Mouse (Mus musculus) liver, embryonic 13.5 days (tissue): ENCODE measurements around the gene Rps11. TPM values are rescaled to one million over a fixed set of nuclear protein-coding genes. Genes with fewer than 3 reads are reported as not detected.

Experiments used
- ATAC-seq: fragments of 200-750 bp; cut with Nextera tagmentation; 2 replicates; pipeline ENCODE4 v1.8.0; 2017; ENCODE audit warnings: low read depth, mild to moderate bottlenecking, moderate number of reproducible peaks, moderate library complexity
- DNase-seq: peaks from one replicate; pipeline ENCODE4 v3.0.0; 2022
- H3K27ac ChIP-seq: fragments of 300-500 bp; sonication (generic); 2 replicates; pipeline ENCODE4 v1.5.1; 2015; ENCODE audit warnings: moderate library complexity, mild to moderate bottlenecking, inconsistent platforms
- H3K27me3 ChIP-seq: fragments of 300-500 bp; sonication (generic); 2 replicates; pipeline ENCODE4 v1.6.1; 2015; ENCODE audit warnings: mild to moderate bottlenecking, inconsistent platforms
- H3K36me3 ChIP-seq: fragments of 300-500 bp; sonication (generic); 2 replicates; pipeline ENCODE4 v1.6.1; 2015; ENCODE audit warnings: mild to moderate bottlenecking, inconsistent platforms
- H3K4me1 ChIP-seq: fragments of 300-500 bp; sonication (generic); replicated peaks from 2 replicates; pipeline ENCODE4 v1.6.1; 2015; ENCODE audit warnings: inconsistent platforms
- H3K4me2 ChIP-seq: fragments of 300-500 bp; sonication (generic); 2 replicates; pipeline ENCODE4 v1.6.1; 2015; ENCODE audit warnings: inconsistent platforms, mild to moderate bottlenecking, moderate library complexity
- H3K4me3 ChIP-seq: fragments of 300-500 bp; sonication (generic); replicated peaks from 2 replicates; pipeline ENCODE4 v1.5.1; 2015; ENCODE audit warnings: mild to moderate bottlenecking, inconsistent platforms
- H3K9ac ChIP-seq: fragments of 300-500 bp; sonication (generic); 2 replicates; pipeline ENCODE4 v1.6.1; 2015; ENCODE audit warnings: mild to moderate bottlenecking, inconsistent platforms
- H3K9me3 ChIP-seq: fragments of 300-500 bp; sonication (generic); replicated peaks from 2 replicates; pipeline ENCODE4 v1.6.1; 2016; ENCODE audit warnings: inconsistent platforms
- WGBS: fragments of 180-500 bp; shearing (Covaris S2); methylation state at CpG from one replicate; pipeline ENCODE4 v1.1.7; 2015; ENCODE audit not compliant: insufficient replicate concordance; 5-methylcytosine and 5-hydroxymethylcytosine counted together
- polyA plus RNA-seq: library from polyadenylated mRNA; unstranded; fragments of >200 nt; fragmentation: Nextera tagmentation; extraction: Ambion mirVana; gene quantifications from 2 replicates; pipeline ENCODE4 v1.2.1, GENCODE M21; 2015

Rps11 gene
- polyA plus RNA-seq, 1 experiment from 2014 or later: 1,372 TPM

- no peak for ATAC-seq
- WGBS: 25% methylated on average over 17 of the region's 18 CpGs
- Histone ChIP-seq H3K4me2 (peak overlapping the region; percentile 30), H3K36me3 (no peaks in the 10 kb centered on the region), H3K4me1 (peaks cover 54% of the 10 kb centered on the region), H3K9ac (no peak overlapping the region), H3K27ac (no peak overlapping the region; the same call in 1 of the 2 replicates), H3K9me3 (no peaks in the 10 kb centered on the region), H3K4me3 (no peak overlapping the region), H3K27me3 (no peaks in the 10 kb centered on the region)
- no peak for DNase-seq
Observed at GRCm38 (mm10) chr7:45093516-45093905, 30.7 kb downstream of the Rps11 start.

GRCm38 (mm10) chr7:45092828-45093515 lies 31.3 kb downstream of the Rps11 start:
- Histone ChIP-seq H3K4me3 (no peak overlapping the region), H3K4me1 (peaks cover 56% of the 10 kb centered on the region), H3K27ac (peak overlapping the region; percentile 63; the same call in 1 of the 2 replicates), H3K4me2 (peak overlapping the region; percentile 30), H3K9me3 (no peaks in the 10 kb centered on the region), H3K36me3 (no peaks in the 10 kb centered on the region), H3K9ac (no peak overlapping the region), H3K27me3 (no peaks in the 10 kb centered on the region)
- 35% methylated on average over 12 of the region's 12 CpGs for WGBS
- DNase-seq (no peak), ATAC-seq (no peak)

GRCm38 (mm10) chr7:45092048-45092447 lies 32.2 kb downstream of the Rps11 start, which contains the start of gene Rcn3:
Gene Rcn3 (minus strand): TSS chr7:45092221.
- ATAC-seq: peak; percentile 79
- peak; percentile 80 for DNase-seq

GRCm38 (mm10) chr7:45091001-45091990 lies 32.9 kb downstream of the Rps11 start:
- Histone ChIP-seq H3K36me3 (0 out of 2 replicates have a peak, but pooled peaks cover 6% of the 10 kb centered on the region), H3K4me2 (peak overlapping the region; percentile 77), H3K27ac (peak overlapping the region; percentile 60), H3K4me1 (peaks cover 56% of the 10 kb centered on the region), H3K27me3 (no peaks in the 10 kb centered on the region), H3K9me3 (no peaks in the 10 kb centered on the region), H3K4me3 (peak overlapping the region; percentile 58), H3K9ac (peak overlapping the region; percentile 59)
- peak; percentile 58 for ATAC-seq
- WGBS: 13% methylated on average over 35 of the region's 35 CpGs
- DNase-seq: no peak

More at GRCm38 (mm10) chr7:45092048-45092447, 32.2 kb downstream of the Rps11 start, which contains the start of gene Rcn3:
- H3K36me3 ChIP-seq: 0 out of 2 replicates have a peak, but pooled peaks cover 4% of the 10 kb centered on the region
- no peaks in the 10 kb centered on the region for H3K27me3 ChIP-seq
- H3K9ac ChIP-seq: peak within 1 kb of the TSS; percentile 59
- H3K4me2 ChIP-seq: peak within 1 kb of the TSS; percentile 77
- peak within 1 kb of the TSS; percentile 58 for H3K4me3 ChIP-seq
- H3K4me1 ChIP-seq: peaks cover 56% of the 10 kb centered on the region
- 1% methylated on average over 16 of the region's 16 CpGs for WGBS
- no peaks in the 10 kb centered on the region for H3K9me3 ChIP-seq
- H3K27ac ChIP-seq: peak within 1 kb of the TSS; percentile 63

GRCm38 (mm10) chr7:45090251-45090977 lies 33.8 kb downstream of the Rps11 start:
- Histone ChIP-seq H3K4me1 (peaks cover 54% of the 10 kb centered on the region), H3K36me3 (0 out of 2 replicates have a peak, but pooled peaks cover 12% of the 10 kb centered on the region), H3K27me3 (no peaks in the 10 kb centered on the region), H3K27ac (peak overlapping the region; percentile 60; the same call in 1 of the 2 replicates), H3K9ac (peak overlapping the region; percentile 59), H3K4me3 (peak overlapping the region; percentile 58), H3K4me2 (peak overlapping the region; percentile 77), H3K9me3 (no peaks in the 10 kb centered on the region)
- peak; percentile 60 for DNase-seq
- ATAC-seq: peak; percentile 27; the same call in 1 of the 2 replicates
- 54% methylated on average over 13 of the region's 13 CpGs for WGBS

- Histone ChIP-seq H3K36me3 (0 out of 2 replicates have a peak, but pooled peaks cover 12% of the 10 kb centered on the region), H3K9ac (no peak overlapping the region), H3K9me3 (no peaks in the 10 kb centered on the region), H3K4me2 (no peak overlapping the region), H3K27me3 (no peaks in the 10 kb centered on the region), H3K27ac (no peak overlapping the region), H3K4me1 (peaks cover 41% of the 10 kb centered on the region), H3K4me3 (no peak overlapping the region)
- WGBS: 84% methylated on average over 17 of the region's 17 CpGs
- no peak for ATAC-seq
- DNase-seq: no peak
Observed at GRCm38 (mm10) chr7:45088597-45088996, 35.6 kb downstream of the Rps11 start.

- Histone ChIP-seq H3K4me3 (no peak overlapping the region), H3K27me3 (no peaks in the 10 kb centered on the region), H3K27ac (no peak overlapping the region), H3K4me1 (peaks cover 42% of the 10 kb centered on the region), H3K9me3 (no peaks in the 10 kb centered on the region), H3K9ac (no peak overlapping the region), H3K4me2 (no peak overlapping the region), H3K36me3 (0 out of 2 replicates have a peak, but pooled peaks cover 14% of the 10 kb centered on the region)
- DNase-seq (no peak), ATAC-seq (no peak)
- 60% methylated on average over 4 of the region's 4 CpGs for WGBS
Observed at GRCm38 (mm10) chr7:45086084-45086483, 38.2 kb downstream of the Rps11 start.

GRCm38 (mm10) chr7:45083300-45083890 lies 40.8 kb downstream of the Rps11 start:
- 36% methylated on average over 22 of the region's 22 CpGs for WGBS
- H3K4me2 ChIP-seq: peak overlapping the region; percentile 63

GRCm38 (mm10) chr7:45082401-45083299 lies 41.6 kb downstream of the Rps11 start:
- Histone ChIP-seq H3K9ac (peak overlapping the region; percentile 53), H3K27ac (peak overlapping the region; percentile 67), H3K9me3 (no peaks in the 10 kb centered on the region), H3K27me3 (no peaks in the 10 kb centered on the region), H3K36me3 (peaks cover 17% of the 10 kb centered on the region), H3K4me1 (peaks cover 36% of the 10 kb centered on the region), H3K4me3 (peak overlapping the region; percentile 42), H3K4me2 (peak overlapping the region; percentile 63)
- no peak for DNase-seq
- 13% methylated on average over 25 of the region's 25 CpGs for WGBS
- peak; percentile 29 for ATAC-seq

More at GRCm38 (mm10) chr7:45083300-45083890, 40.8 kb downstream of the Rps11 start:
- peaks cover 37% of the 10 kb centered on the region for H3K4me1 ChIP-seq
- peak overlapping the region; percentile 42 for H3K4me3 ChIP-seq
- ATAC-seq (no peak; the same call in 1 of the 2 replicates), DNase-seq (no peak)
- H3K27ac ChIP-seq: peak overlapping the region; percentile 47
- H3K27me3 ChIP-seq: no peaks in the 10 kb centered on the region
- H3K9ac ChIP-seq: peak overlapping the region; percentile 53
- no peaks in the 10 kb centered on the region for H3K9me3 ChIP-seq
- H3K36me3 ChIP-seq: 0 out of 2 replicates have a peak, but pooled peaks cover 14% of the 10 kb centered on the region
